Mouse (Mus musculus) intestine, embryonic 16.5 days (tissue): Measurements from ENCODE around the gene Gm5767. TPM values are rescaled to one million over a fixed set of nuclear protein-coding genes. Genes with fewer than 3 reads are reported as not detected.

Experiments
- ATAC-seq: fragments of 200-750 bp; cut with Nextera tagmentation; 2 replicates; pipeline ENCODE4 v1.8.0; 2017; ENCODE audit warnings: moderate TSS enrichment, moderate library complexity
- H3K27ac ChIP-seq: fragments of 300-500 bp; sonication (generic); 2 replicates; pipeline ENCODE4 v1.5.1; 2014; ENCODE audit warnings: mild to moderate bottlenecking, low read length
- H3K27me3 ChIP-seq: fragments of 300-500 bp; sonication (generic); replicated peaks from 2 replicates; pipeline ENCODE4 v1.6.1; 2014; ENCODE audit warnings: low read length, control low read depth, mixed read lengths; ENCODE audit not compliant: control insufficient read depth, insufficient read depth
- H3K36me3 ChIP-seq: fragments of 300-500 bp; sonication (generic); 2 replicates; pipeline ENCODE4 v1.6.1; 2014; ENCODE audit warnings: low read length, control low read depth; ENCODE audit not compliant: control insufficient read depth, insufficient read depth
- H3K4me1 ChIP-seq: fragments of 300-500 bp; sonication (generic); 2 replicates; pipeline ENCODE4 v1.6.1; 2014; ENCODE audit warnings: low read length, control low read depth, mixed read lengths; ENCODE audit not compliant: control insufficient read depth, insufficient read depth
- H3K4me2 ChIP-seq: fragments of 300-500 bp; sonication (generic); 2 replicates; pipeline ENCODE4 v1.6.1; 2014; ENCODE audit warnings: low read depth, low read length, control low read depth
- H3K4me3 ChIP-seq: fragments of 300-500 bp; sonication (generic); 2 replicates; pipeline ENCODE4 v1.5.1; 2014; ENCODE audit warnings: mild to moderate bottlenecking, low read length
- H3K9ac ChIP-seq: fragments of 300-500 bp; sonication (generic); 2 replicates; pipeline ENCODE4 v1.6.1; 2014; ENCODE audit warnings: low read depth, low read length
- H3K9me3 ChIP-seq: fragments of 300-500 bp; sonication (generic); 2 replicates; pipeline ENCODE4 v1.6.1; 2016; ENCODE audit warnings: low read length, control low read depth; ENCODE audit not compliant: control insufficient read depth
- WGBS: fragments of 180-500 bp; shearing (Covaris S2); extraction: QIAGEN DNeasy Blood & Tissue Kit; methylation state at CpG from one replicate; pipeline ENCODE4 v1.1.7; 2014; 5-methylcytosine and 5-hydroxymethylcytosine counted together
- polyA plus RNA-seq: library from polyadenylated mRNA; unstranded; fragments of >200 nt; fragmentation: Nextera tagmentation; extraction: Ambion mirVana; gene quantifications from 2 replicates; pipeline ENCODE4 v1.2.1, GENCODE M21; 2015

The Gm5767 gene
- polyA plus RNA-seq, result not detected in 2 replicates

DNA sequence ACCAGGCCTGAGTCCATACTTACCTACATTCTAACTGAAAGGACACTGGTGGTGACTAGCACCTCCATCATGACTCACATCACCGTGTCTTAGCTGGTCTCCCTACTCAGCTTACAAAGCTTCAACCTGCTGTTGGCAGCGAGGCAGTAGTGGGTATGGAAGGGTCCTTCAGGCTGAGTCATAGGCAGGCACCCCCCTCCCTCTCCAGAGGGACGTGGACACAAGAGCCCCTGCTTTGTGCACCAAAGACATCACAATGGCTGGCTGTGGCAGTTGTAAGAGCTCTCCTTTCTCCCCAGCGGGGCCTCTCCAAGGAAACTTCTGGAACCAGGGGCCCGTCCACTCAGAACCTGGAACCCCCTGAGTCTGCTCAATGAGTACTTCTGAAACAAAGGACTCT is at the start of gene Gm5767:
Gene Gm5767, plus strand, starts transcription at position 301 of the 400 bp plus-strand sequence.
- Histone ChIP-seq H3K4me1 (no peaks in the 10 kb centered on the region), H3K27ac (no peak within 1 kb of the TSS), H3K9me3 (no peaks in the 10 kb centered on the region), H3K9ac (no peak within 1 kb of the TSS), H3K4me3 (no peak within 1 kb of the TSS), H3K27me3 (no peaks in the 10 kb centered on the region), H3K4me2 (no peak within 1 kb of the TSS), H3K36me3 (no peaks in the 10 kb centered on the region; the same call in 1 of the 2 replicates)
- WGBS, result 84% methylated on average over 5 of the region's 5 CpGs
- no peak for ATAC-seq

DNA sequence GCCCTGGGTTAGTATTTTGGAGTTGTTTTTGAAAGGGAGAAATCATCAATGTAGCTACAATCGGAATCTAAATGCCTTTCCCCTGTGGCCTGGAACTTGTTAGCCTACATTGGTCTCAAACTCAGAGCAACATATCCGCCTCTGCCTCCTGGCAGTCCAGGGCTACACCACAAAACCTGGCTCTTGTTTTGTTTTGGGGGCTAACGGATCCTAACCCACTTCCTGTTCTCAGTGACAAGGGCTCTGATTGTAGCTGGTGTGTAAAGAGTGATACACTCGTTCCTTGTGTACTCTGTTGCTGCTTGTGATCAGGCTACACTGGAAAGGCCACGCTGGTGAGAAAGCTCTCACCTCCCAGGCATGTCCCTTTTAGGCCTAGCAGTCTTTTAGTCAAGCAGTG is 49.1 kb upstream of the Gm5767 start:
- no peak overlapping the region for H3K4me2 ChIP-seq
- no peak overlapping the region for H3K9ac ChIP-seq
- 89% methylated on average over 5 of the region's 5 CpGs for WGBS
- H3K36me3 ChIP-seq, result 0 out of 2 replicates have a peak, but pooled peaks cover 2% of the 10 kb centered on the region
- H3K4me1 ChIP-seq, result peaks cover 10% of the 10 kb centered on the region
- no peak for ATAC-seq
- no peak overlapping the region for H3K4me3 ChIP-seq
- H3K9me3 ChIP-seq, result no peaks in the 10 kb centered on the region
- H3K27ac ChIP-seq, result no peak overlapping the region
- H3K27me3 ChIP-seq, result no peaks in the 10 kb centered on the region

DNA sequence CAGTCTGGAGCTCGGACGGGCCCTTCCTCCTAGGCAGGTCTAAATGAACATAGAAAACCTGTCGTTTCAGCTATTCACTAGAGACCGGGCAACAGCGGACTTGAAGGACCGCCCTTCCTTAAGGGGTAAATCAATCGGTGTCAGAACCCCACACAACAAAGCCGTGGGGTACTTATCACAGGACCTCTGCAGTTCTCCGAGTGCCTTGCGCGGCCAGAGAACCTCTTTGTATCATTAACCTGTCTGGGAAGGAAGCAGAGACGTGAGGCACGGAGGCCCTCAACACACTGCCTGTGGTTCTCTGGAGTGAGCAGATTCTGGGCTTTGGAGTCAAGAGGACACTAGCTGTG is 43.7 kb upstream of the Gm5767 start:
- H3K27me3 ChIP-seq, result no peaks in the 10 kb centered on the region
- under 1% methylated on average over 13 of the region's 13 CpGs for WGBS
- H3K4me2 ChIP-seq, result peak overlapping the region; percentile 73
- peak overlapping the region; percentile 62 for H3K4me3 ChIP-seq
- H3K9ac ChIP-seq, result peak overlapping the region; percentile 83
- H3K9me3 ChIP-seq, result no peaks in the 10 kb centered on the region
- H3K36me3 ChIP-seq, result 0 out of 2 replicates have a peak, but pooled peaks cover 2% of the 10 kb centered on the region
- peaks cover 17% of the 10 kb centered on the region for H3K4me1 ChIP-seq
- ATAC-seq, result peak; percentile 33; the same call in 1 of the 2 replicates
- peak overlapping the region; percentile 86 for H3K27ac ChIP-seq

DNA sequence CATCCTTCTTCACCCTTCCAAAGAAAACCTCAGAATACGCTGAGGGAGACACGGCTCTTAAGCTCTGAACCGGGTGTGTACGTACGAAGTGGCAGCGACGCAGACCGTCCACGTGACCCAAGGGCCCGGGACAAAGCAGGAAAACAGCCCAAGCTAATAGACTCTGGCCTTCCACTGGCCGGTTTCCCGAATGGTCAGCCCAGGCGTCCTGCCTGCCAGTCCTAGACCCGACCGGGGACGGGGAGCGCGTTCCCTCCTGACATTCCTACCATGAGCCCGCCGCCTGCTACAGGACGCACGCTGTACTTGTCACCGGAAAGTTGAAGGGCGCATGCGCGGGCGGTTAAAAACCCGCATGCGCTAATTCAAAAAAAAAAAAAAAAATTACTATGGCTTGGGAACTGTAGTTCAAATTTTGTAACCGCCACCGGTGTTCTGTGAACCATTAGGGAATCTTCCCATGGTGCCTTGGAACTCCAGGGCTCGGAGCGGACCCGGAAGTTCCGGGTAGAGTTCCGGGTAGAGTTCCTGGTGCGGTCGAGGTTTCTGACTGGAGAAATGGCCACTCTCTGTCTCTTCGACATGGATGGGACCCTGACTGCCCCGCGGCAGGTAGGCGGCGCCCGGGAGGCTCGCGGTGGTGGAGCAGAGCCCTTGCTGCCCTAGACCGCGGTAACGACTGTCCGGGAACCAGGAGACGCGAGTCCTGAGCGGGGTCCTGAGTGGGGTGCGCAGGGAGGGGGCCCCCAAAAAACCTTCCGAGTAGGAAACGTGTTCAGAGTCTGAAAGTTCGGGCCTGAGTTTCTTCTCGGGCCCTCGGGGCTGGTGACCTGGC is 43.1 kb upstream of the Gm5767 start, which contains the start of the genes Pmm2 and Tmem186:
Gene Pmm2, plus strand, starts transcription at position 458 of the 835 bp plus-strand sequence.
Gene Tmem186, minus strand, starts transcription at position 496 of the 835 bp plus-strand sequence.
- H3K9me3 ChIP-seq, result no peaks in the 10 kb centered on the region
- peak within 1 kb of the TSS; percentile 86 for H3K27ac ChIP-seq
- peak within 1 kb of the TSS; percentile 73 for H3K4me2 ChIP-seq
- WGBS, result under 1% methylated on average over 59 of the region's 59 CpGs
- H3K4me1 ChIP-seq, result peaks cover 17% of the 10 kb centered on the region
- H3K9ac ChIP-seq, result peak within 1 kb of the TSS; percentile 83
- H3K4me3 ChIP-seq, result peak within 1 kb of the TSS; percentile 62
- peak; percentile 88 for ATAC-seq
- H3K27me3 ChIP-seq, result no peaks in the 10 kb centered on the region
- 0 out of 2 replicates have a peak, but pooled peaks cover 2% of the 10 kb centered on the region for H3K36me3 ChIP-seq

DNA sequence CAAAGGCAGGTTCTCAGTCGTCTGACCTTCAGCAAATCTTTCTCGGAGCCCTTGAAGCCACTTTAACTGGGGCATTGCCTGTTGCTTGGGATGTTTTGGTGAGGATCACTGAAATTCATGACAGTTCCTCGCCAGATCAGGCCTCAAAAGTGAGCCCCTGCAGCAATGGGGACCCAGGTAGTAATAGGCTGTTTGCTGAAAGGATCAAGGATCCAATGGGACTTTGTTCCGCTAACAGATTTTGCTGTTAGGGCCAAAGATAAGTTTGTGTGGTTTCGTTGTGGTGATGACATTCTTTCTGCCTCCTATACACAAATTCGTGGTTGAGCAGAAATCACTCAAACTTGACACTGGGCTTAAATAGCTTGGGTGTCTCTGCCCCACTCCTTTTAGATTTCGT is 42.4 kb upstream of the Gm5767 start:
- peak overlapping the region; percentile 83 for H3K9ac ChIP-seq
- 32% methylated on average over 7 of the region's 7 CpGs for WGBS
- no peak for ATAC-seq
- peak overlapping the region; percentile 86 for H3K27ac ChIP-seq
- peak overlapping the region; percentile 62 for H3K4me3 ChIP-seq
- H3K4me1 ChIP-seq, result peaks cover 17% of the 10 kb centered on the region
- H3K4me2 ChIP-seq, result peak overlapping the region; percentile 72
- no peaks in the 10 kb centered on the region for H3K9me3 ChIP-seq
- H3K36me3 ChIP-seq, result 0 out of 2 replicates have a peak, but pooled peaks cover 2% of the 10 kb centered on the region
- H3K27me3 ChIP-seq, result no peaks in the 10 kb centered on the region

DNA sequence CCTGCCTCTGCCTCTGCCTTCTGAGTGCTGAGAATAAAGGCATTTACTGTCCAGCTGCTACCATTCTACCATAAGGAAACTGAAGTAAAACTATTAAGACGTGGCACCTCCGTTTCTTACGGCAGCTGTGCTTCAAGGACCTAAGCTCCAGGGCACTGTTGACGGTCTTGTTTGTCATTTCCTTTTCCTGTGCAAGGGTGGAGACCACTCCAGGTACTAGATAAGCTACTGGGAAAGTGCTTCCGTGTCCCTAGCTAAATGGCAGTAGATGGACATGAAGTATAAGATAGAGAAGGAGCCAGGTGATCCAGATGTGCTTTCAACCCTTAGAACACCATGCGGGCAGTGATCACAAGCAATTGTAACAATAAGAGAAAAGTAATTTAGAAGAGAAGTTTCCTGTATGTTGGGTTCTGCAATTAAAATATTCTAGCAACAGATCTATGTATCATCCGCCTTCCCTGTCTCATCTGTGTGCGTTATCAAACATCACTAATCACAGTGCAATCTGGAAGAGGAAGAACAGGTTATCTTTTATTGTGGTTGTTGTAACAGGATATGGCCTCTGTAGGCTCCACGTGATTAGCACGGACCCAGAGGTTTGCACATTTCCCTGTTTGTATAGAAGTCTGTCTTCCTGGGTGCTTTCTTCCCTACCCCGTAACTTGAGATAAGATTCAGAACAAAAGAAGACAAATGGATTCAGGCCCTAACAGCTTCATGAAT is 40.9 kb upstream of the Gm5767 start:
- peak; percentile 39 for ATAC-seq
- Histone ChIP-seq H3K9ac (no peak overlapping the region), H3K9me3 (no peaks in the 10 kb centered on the region), H3K4me1 (peaks cover 17% of the 10 kb centered on the region), H3K4me2 (peak overlapping the region; percentile 72; the same call in 1 of the 2 replicates), H3K27ac (peak overlapping the region; percentile 66), H3K27me3 (no peaks in the 10 kb centered on the region), H3K4me3 (no peak overlapping the region), H3K36me3 (0 out of 2 replicates have a peak, but pooled peaks cover 6% of the 10 kb centered on the region)
- 61% methylated on average over 11 of the region's 11 CpGs for WGBS

DNA sequence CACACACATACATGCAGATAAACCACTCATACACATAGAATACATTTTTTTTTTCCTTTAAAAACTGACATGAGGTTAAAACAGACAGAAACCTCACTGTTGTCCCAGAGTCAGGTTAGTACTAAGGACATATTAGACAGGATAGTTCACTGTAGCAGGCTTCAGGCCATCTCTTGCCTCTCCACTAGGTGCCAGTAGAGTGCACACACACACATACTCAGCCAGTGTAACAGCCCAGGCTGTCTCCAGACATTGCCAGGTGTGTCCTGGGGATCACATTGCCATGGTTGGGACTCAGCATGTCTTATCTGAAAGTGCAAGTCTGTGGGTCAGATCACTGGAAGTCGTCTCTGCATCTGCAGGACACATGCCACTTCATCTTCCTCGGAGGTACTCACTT is 36.7 kb upstream of the Gm5767 start:
- H3K27ac ChIP-seq, result no peak overlapping the region
- no peak overlapping the region for H3K4me3 ChIP-seq
- 0 out of 2 replicates have a peak, but pooled peaks cover 5% of the 10 kb centered on the region for H3K4me1 ChIP-seq
- no peak overlapping the region for H3K4me2 ChIP-seq
- peaks cover 9% of the 10 kb centered on the region; the same call in 1 of the 2 replicates for H3K36me3 ChIP-seq
- H3K9me3 ChIP-seq, result no peaks in the 10 kb centered on the region
- no peak overlapping the region for H3K9ac ChIP-seq
- no peaks in the 10 kb centered on the region for H3K27me3 ChIP-seq
- WGBS, result 70% methylated on average over 2 of the region's 2 CpGs
- peak; percentile 73 for ATAC-seq

DNA sequence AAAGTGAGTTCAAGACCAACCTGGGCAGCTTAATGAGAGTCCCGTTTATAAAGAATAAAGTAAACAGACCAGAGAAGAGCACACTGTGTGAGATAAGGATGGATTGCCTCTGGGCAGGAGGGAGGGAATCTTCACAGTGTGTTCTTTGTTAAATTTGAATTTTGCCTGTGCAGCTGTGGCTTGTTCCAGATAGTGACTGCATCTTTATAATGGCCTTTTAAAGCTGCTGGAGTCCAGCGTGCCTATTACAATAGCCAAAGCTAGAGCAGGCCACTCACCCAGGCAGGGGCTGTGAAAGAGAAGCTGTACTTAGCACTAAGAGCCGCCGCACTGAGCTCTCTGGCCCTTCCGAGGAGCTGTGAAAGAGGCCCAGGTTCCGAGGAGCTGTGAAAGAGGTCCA is 35.0 kb upstream of the Gm5767 start:
- H3K4me1 ChIP-seq, result 0 out of 2 replicates have a peak, but pooled peaks cover under 1% of the 10 kb centered on the region
- WGBS, result 78% methylated on average over 6 of the region's 6 CpGs
- H3K27me3 ChIP-seq, result no peaks in the 10 kb centered on the region
- H3K9ac ChIP-seq, result no peak overlapping the region
- no peak overlapping the region for H3K4me2 ChIP-seq
- no peaks in the 10 kb centered on the region for H3K9me3 ChIP-seq
- no peak overlapping the region for H3K27ac ChIP-seq
- no peak overlapping the region for H3K4me3 ChIP-seq
- ATAC-seq, result no peak
- peaks cover 9% of the 10 kb centered on the region; the same call in 1 of the 2 replicates for H3K36me3 ChIP-seq

DNA sequence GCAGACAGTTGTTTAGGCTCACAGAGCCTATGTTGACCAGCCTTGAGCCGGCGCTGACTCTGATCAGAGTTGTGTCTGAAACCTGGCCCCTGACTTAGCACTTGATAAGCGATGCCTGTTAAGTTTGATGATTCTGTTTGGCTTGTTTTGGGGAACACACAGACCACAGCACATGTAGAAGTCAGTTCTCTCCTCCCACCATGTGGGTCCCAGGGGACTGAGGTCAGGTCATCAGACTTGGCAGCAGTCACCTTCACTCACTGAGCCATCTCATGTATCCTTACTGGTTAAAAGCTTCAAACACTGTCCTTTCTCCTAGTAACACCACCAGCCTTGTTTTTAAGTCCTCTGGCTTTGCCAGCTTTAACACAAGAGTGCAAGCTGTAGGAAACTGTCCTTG is 30.6 kb upstream of the Gm5767 start:
- peaks cover 11% of the 10 kb centered on the region for H3K36me3 ChIP-seq
- ATAC-seq, result no peak
- no peak overlapping the region for H3K27ac ChIP-seq
- no peak overlapping the region for H3K9ac ChIP-seq
- H3K4me1 ChIP-seq, result no peaks in the 10 kb centered on the region
- H3K27me3 ChIP-seq, result no peaks in the 10 kb centered on the region
- WGBS, result 93% methylated on average over 3 of the region's 3 CpGs
- H3K4me2 ChIP-seq, result no peak overlapping the region
- H3K9me3 ChIP-seq, result no peaks in the 10 kb centered on the region
- no peak overlapping the region for H3K4me3 ChIP-seq
